Mouse (Mus musculus): ENCODE measurements around the gene Atad1. TPM values are rescaled to one million over a fixed set of nuclear protein-coding genes. Genes with fewer than 3 reads are reported as not detected.
"Not testable (repeated sequence)": the region's sequence is repeated elsewhere in the genome, so short reads cannot be mapped to it uniquely, and the experiment has no call there.

Gene Atad1
- total RNA-seq, 2 experiments from 2014 or later: 62.1 to 71.9 TPM

GRCm38 (mm10) chr19:32683081-32683480 is 56.5 kb downstream of the Atad1 start:
- DNase-seq (ENCODE audit: low spot score in 2 of 2): no peak

GRCm38 (mm10) chr19:32680894-32681293 is 58.7 kb downstream of the Atad1 start:
- DNase-seq (ENCODE audit: low spot score in 2 of 2): no peak

DNA sequence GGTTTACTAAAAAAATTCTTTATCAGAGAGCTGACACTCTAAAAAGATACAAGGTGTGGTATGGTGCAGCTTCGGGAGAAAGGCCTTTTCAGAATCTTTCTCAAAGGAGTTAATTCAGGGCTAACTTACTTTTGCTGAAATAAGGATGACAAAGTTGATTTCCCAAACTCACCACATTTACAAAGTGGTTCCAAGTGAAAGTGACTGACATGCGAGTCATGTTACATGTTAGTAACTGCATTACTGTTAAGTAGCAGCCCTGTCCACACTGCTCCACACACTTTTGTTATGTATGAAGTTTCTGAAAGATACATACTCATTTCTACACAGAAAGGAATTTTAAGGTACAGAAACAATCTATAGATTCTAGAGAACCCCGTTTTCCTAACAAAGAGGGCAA is 63.8 kb downstream of the Atad1 start:
- no peak for DNase-seq (ENCODE audit: low spot score in 2 of 2)

DNA sequence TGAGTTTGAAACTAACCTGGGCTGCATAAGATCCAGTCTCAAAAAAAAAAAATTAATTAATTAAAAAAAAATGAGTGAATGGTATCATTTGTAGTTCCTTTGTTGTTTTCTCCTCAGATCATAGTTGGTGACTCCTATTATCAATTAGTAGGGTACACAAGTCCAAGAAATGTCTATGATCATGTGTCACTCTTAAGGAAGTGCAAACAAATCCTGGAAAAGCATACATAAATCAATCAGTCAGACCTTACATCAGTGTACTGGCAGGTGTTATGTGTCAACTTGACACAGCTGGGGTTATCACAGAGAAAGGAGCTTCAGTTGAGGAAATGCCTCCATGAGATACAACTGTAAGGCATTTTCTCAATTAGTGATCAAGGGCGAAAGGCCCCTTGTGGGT is 71.8 kb downstream of the Atad1 start:
- DNase-seq (ENCODE audit: low spot score in 2 of 2): not testable (repeated sequence)

- no peak for DNase-seq (ENCODE audit: low spot score in 2 of 2)
Observed at GRCm38 (mm10) chr19:32665243-32665642, 74.3 kb downstream of the Atad1 start.

DNA sequence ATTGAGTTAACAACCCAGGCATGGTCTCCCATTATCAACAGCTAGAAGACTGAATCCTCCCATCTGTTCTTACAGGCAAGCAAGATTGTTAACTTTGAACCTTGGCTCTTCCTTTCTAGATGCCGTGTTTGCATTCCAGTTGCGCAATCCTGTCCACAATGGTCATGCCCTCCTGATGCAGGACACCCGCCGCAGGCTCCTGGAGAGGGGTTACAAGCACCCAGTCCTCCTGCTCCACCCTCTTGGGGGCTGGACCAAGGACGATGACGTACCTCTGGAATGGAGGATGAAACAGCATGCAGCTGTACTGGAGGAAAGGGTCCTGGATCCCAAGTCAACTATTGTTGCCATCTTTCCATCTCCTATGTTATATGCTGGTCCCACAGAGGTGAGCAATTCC is 76.7 kb downstream of the Atad1 start:
- DNase-seq (ENCODE audit: low spot score in 2 of 2): no peak

DNA sequence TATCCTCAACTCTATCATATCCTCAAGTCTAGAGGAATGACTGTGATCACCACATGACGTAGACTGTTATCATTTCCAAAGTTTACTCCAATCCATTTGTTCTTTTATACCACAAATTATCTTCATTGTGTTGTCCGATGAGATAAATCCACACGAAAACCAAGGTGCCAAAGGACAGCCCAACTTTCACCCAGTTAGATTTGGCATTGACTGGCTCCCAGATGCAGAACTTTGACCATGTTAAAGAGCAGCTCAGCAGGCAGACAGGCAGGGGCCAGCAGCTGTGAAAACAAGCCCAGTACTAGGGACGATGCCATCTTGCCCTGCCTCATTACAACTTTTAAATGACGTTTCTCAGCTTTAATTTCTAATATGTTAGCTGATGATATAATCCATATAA is 80.2 kb downstream of the Atad1 start:
- DNase-seq (ENCODE audit: low spot score in 2 of 2): no peak

DNA sequence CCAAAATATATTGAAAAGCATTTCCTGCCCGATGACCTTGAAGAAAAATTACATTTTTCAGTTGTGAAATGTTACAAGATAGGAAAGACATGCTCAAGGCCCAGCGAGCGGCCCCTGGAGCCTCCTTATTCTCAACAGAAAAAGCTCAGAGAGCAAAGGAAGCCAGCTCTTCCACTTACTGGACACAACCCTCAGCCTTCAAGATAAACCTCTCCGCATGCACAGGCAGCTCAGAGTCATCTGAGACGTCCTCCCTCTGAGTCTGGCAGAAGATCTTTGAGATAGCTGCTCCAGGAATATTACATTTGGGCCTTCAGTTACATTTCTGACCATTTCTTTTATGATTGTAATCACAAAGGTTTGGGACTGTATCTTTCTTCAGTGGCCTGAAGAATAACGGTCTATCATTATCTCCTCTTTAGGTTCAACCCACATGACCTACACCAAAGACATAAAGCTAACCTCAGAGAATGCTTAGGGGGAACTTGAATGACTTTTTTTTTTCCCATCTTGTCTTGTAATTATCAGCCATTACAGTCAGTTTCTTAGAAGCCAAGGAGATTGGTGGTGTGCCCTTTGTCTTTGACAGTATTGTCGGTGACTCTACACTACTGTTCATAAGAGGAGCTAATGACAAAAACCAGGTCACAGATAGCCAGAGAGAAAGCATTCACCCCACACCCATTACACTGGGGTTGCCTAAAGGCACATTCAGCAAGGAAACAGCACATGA is 85.8 kb downstream of the Atad1 start:
- no peak for DNase-seq (ENCODE audit: low spot score in 2 of 2)

- DNase-seq (ENCODE audit: low spot score in 2 of 2): no peak
Observed at GRCm38 (mm10) chr19:32653122-32653521, 86.5 kb downstream of the Atad1 start.

DNA sequence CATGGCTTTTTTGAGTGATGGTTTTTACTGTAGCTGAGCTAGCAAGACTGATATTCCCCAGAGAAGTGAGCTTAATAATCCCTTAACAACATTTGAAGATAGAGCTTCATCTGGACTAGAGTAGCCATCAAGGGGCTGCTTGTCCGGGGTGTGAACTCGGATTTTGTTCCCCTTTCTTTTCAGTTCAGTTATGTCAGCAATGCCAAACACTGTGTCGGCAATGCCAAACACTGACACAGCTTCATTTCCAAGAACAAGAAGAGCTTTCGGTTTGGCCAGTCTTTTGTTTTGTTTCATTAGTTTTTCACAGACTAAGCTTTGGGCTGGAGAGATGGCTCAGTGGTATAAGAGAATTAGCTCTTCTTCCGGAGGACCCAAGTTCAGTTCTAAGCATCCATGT is 88.5 kb downstream of the Atad1 start:
- no peak for DNase-seq (ENCODE audit: low spot score in 2 of 2)

DNA sequence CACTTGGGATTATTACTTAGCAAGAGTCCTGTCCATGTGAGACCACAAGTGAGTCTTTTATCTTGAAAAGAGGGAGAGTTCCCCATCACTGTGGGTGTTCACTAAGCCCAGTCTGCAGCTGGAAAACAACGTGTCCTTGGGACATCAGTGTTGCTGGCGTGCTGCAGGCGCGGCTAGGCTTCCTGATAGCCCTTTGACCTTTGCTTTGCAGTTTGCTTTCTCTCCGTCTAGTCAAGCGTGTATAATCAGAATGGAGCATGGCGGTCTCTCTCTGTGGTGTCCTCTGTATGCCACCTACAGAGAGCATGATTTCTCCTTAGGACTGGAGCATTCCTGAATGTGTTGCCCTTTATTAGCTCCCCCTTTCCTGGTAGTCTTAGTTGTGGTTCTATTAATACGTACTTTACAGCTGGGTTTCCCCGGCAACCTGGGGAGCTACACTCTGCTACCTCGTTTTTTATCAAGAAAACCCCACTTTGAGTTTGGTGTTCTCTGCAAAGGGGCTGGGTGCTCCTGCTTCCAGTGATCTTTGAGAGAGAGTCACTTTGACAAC is 91.5 kb downstream of the Atad1 start:
- DNase-seq (ENCODE audit: low spot score in 2 of 2): no peak

DNA sequence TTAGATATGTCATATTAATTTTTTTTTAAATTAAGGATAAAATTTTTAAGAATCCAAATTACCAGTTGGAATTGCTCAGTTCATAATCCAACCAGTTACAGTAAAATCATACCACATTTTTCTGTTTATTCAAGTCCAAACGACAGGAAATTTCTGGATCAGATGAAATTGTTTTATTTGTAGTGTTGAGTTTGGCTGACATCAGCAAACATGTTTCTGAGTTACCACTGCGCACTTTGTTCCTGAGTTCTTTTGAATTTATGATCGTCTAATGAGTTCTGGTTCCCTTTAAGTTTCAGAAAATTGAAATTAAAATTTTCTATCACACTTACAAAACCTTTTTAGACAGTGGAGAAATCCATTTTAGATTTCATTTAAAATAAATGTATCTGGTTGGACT is 93.2 kb downstream of the Atad1 start:
- no peak for DNase-seq (ENCODE audit: low spot score in 2 of 2)

DNA sequence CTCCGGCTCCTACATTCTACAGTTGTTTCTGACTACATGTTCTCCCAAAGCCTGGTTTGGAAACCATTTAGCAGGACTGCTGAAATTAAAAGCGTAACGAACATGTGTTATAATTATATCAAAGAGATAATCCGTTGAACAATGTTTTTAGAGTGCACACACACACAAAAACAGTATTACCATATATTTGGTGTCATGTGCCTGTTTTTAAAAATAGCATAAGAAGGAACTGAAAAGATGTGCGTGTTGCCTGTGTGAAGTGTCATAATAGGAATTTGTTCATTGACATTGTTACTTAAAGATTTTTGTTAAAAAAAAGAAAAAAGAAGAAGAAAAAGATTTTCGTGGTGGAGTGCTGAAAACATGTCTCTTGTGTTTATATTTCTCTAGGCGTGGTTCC is 93.6 kb downstream of the Atad1 start:
- no peak for DNase-seq (ENCODE audit: low spot score in 2 of 2)

GRCm38 (mm10) chr19:32643642-32644041 is 95.9 kb downstream of the Atad1 start:
- DNase-seq (ENCODE audit: low spot score in 2 of 2): no peak

DNA sequence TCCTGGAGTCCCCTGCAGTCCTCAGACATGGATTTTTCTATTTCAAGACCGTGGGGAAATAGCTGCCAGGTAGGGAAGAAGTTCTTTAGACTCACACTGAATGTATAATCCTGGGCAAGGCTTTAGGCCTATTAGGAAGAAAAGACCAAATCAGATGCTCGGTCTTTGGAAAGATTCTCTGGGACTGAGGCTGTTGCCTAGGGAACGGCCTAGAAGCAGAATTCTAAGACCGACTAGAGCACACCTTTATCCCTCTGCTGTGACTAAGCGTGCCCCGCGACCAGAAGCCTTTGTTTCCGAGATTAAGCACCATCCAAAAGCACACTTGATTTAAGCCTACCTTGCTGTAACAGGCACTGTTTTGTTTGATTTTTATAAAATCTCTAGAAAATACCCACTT is 97.6 kb downstream of the Atad1 start:
- no peak for DNase-seq (ENCODE audit: low spot score in 2 of 2)

DNA sequence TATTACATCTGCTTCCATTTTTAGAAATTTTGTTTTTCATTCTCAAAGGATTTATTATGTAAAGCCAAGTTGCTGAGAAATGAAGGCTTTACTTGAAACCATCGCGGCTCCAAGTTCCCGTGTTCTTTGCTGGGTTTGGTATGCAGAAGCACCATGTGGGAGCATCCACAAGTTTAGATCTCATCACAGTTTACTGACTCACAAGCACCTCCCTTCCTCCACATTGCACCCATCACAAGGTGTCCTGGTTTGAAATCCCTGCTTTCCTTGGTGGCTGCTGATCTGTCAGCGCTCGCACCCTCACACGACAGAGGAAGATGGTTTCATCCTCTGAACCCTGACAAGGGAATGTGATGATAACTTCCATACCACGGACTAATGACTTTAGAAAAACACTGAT is 98.1 kb downstream of the Atad1 start:
- DNase-seq (ENCODE audit: low spot score in 2 of 2): no peak

DNA sequence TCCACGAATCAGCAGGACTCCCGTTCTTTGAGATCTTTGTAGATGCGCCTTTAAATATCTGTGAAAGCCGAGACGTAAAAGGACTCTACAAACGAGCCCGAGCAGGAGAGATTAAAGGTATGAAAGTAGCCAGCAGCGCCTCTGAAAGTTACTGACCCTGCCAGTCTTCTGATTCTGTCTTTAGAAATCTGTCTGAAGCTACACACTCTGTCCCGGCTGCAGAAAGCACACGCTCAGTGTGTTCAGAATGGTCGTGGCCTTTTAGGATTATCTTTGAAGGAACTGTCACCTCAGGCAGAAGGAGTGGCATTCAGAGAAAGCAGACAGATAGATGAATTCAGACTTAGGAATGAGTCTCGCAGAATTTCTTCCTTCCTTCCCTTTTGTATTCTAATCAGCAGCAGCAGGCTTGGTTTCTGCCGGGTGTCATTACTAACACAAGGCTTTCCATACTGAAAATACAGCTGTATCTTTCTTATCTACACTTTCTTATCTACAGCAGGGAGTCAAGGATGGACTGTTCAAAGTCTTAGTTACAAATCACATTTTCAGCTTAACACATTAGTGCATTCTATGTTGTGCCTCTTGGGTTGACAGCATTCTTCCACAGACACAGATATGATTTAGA is 101.2 kb downstream of the Atad1 start:
- no peak for DNase-seq (ENCODE audit: low spot score in 2 of 2)

DNA sequence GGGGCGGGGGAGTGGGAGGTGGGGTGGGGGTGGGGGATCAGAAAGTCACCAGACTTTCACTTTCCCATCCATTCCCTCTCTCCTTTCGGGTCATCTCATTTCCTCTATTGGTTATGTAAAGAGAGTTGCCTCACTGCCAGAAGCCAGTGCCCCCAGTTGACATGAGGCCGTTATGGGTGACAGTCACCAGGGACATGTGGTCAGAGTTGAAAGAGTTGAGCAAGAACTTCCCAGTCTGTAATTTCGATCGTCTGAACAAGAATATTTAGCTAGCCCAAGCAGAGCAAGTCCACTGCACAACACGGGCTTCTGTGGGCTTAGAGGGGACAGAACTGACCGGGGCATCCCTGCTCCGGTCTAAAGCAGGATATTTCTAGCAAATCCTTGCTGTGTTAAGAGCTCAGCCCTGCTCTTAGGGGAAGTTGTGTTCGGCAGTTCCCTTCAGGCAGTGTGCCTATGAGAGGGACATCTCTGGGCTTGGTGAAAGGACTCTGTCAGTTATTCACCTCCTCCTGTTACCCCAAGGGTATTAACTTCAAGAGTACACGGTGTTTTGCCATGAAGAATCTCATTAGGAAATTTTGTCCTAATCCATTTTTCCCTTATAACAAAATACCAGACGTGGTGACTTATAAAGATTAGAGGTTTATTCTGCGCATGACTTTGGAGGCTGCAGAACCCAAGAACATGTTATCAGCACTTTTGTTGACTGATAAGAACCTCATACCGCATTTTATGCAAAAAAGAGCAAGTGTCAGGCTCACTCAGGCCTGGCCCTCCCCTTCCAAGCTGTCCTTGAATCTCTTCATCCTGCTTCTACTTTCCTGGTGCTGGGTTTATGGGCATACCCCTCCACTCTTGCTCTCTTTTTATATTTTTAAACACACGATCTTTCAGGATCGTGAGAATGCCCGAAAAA is 102.0 kb downstream of the Atad1 start:
- no peak for DNase-seq (ENCODE audit: low spot score in 2 of 2)

DNA sequence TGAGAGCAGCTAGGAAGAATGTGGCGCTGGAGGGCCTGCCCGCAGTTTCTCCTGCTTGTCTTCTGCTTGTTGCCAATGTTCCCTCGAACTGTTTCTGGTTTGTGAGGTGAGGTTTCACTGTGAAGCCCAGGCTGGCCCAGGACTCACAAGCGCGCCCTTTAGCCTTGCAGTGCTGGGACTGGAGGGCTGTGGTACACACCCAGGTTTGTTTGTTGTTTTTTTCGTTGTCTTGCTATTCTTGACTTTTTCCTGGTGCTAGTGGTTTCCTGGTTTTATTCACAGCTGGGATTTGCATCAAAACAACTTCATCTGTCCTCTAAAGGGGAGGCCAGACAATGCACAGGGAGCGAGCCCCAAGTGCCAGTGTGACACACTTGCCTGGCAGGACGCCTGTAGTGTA is 104.7 kb downstream of the Atad1 start:
- no peak for DNase-seq (ENCODE audit: low spot score in 2 of 2)

DNA sequence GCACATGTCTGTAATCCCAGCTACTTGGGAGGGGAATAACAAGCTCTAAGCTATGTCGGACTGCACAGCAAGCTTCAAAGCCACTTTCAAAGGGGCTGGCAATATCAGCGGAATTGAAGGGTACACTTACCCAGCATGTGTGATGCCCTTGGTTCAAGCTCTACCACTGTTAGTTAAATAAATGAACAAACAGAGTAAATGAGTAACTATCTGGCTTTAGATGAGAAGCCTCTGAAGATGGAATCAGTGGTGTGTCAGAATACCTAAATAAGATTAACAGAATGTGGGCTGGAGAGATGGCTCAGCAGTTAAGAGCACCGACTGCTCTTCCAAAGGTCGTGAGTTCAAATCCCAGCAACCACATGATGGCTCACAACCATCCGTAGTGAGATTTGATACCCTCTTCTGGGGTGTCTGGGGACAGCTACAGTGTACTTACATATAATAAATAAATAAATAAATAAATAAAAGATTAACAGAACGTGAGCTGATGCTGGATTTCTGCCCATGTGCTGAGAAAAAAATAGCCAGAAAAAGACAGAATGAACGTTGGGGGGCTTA is 110.9 kb downstream of the Atad1 start:
- DNase-seq (ENCODE audit: low spot score in 2 of 2): no peak

DNA sequence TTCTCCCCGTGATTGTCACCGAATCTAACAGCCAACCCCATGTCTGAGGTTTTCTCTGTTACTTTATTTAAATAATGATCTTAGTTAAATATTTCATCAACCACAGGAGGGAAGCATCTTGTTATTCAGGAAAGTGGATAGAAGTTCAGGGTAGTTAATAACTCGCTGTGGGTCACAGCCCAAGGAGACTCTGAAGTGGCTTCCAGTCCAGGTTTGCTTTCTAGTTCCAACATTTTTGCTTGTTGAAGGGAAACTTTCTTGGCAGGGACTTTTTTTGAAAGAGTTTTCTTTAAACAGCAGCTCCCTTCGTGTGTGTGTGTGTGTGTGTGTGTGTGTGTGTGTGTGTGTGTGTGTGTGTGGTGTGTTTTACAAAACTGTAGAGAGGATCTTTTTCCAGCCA is 112.0 kb downstream of the Atad1 start:
- DNase-seq (ENCODE audit: low spot score in 2 of 2): no peak
